Mouse (Mus musculus) heart, postnatal 0 days (tissue): ENCODE measurements around the gene Zfp747. TPM values are rescaled to one million over a fixed set of nuclear protein-coding genes. Genes with fewer than 3 reads are reported as not detected.

Experiments
- ATAC-seq: fragments of 200-750 bp; cut with Nextera tagmentation; 2 replicates; pipeline ENCODE4 v1.8.0; 2017; ENCODE audit warnings: low read depth, moderate number of reproducible peaks, moderate library complexity; ENCODE audit not compliant: insufficient read depth
- DNase-seq: peaks from one replicate; pipeline ENCODE4 v3.0.0-alpha.2; 2016; ENCODE audit warnings: low spot score
- H3K27ac ChIP-seq: fragments of 300-500 bp; sonication (generic); 2 replicates; pipeline ENCODE4 v1.5.1; 2014; ENCODE audit warnings: low read depth, mild to moderate bottlenecking
- H3K27me3 ChIP-seq: fragments of 300-500 bp; sonication (generic); 2 replicates; pipeline ENCODE4 v1.6.1; 2014; ENCODE audit warnings: low read length, mixed read lengths; ENCODE audit not compliant: control insufficient read depth, insufficient read depth
- H3K36me3 ChIP-seq: fragments of 300-500 bp; sonication (generic); replicated peaks from 2 replicates; pipeline ENCODE4 v1.6.1; 2014; ENCODE audit warnings: low read length, mixed read lengths; ENCODE audit not compliant: control insufficient read depth, insufficient read depth
- H3K4me1 ChIP-seq: fragments of 300-500 bp; sonication (generic); 2 replicates; pipeline ENCODE4 v1.6.1; 2014; ENCODE audit warnings: antibody characterized with exemption; ENCODE audit not compliant: control insufficient read depth, insufficient read depth
- H3K4me2 ChIP-seq: fragments of 300-500 bp; sonication (generic); 2 replicates; pipeline ENCODE4 v1.6.1; 2014; ENCODE audit warnings: low read depth, mild to moderate bottlenecking, low read length, moderate library complexity
- H3K4me3 ChIP-seq: fragments of 300-500 bp; sonication (generic); 2 replicates; pipeline ENCODE4 v1.5.1; 2014; ENCODE audit warnings: low read depth, low read length
- H3K9ac ChIP-seq: fragments of 300-500 bp; sonication (generic); replicated peaks from 2 replicates; pipeline ENCODE4 v1.6.1; 2014; ENCODE audit warnings: low read depth, low read length, mixed read lengths
- H3K9me3 ChIP-seq: fragments of 300-500 bp; sonication (generic); replicated peaks from 2 replicates; pipeline ENCODE4 v1.6.1; 2016; ENCODE audit warnings: low read length; ENCODE audit not compliant: control insufficient read depth
- CTCF ChIP-seq: IDR thresholded peaks from 2 replicates; pipeline ENCODE4 v1.5.1; 2016; ENCODE audit warnings: antibody characterized with exemption, control low read depth, low read depth
- EP300 ChIP-seq: IDR thresholded peaks from 2 replicates; pipeline ENCODE4 v1.6.1; 2016; ENCODE audit warnings: antibody characterized with exemption, low read depth
- WGBS: fragments of 180-500 bp; shearing (Covaris S2); extraction: QIAGEN DNeasy Blood & Tissue Kit; methylation state at CpG from one replicate; pipeline ENCODE4 v1.1.7; 2014; 5-methylcytosine and 5-hydroxymethylcytosine counted together
- polyA plus RNA-seq: library from polyadenylated mRNA; unstranded; fragments of >200 nt; fragmentation: Nextera tagmentation; extraction: Ambion mirVana; gene quantifications from 2 replicates; pipeline ENCODE4 v1.2.1, GENCODE M21; 2015
- total RNA-seq: library from RNA; depleted of rRNA; stranded (reverse); fragments of >200 nt; gene quantifications from 2 replicates; pipeline ENCODE4 v1.2.3, GENCODE M21; 2014; ENCODE audit warnings: low replicate concordance; rRNA removed

The Zfp747 gene
- total and polyA plus RNA-seq, 2 experiments from 2014 or later, result 3.0 to 5.8 TPM

- TF ChIP-seq CTCF, result no peak
- no peak for TF ChIP-seq EP300
- Histone ChIP-seq H3K4me3 (no peak overlapping the region), H3K4me2 (no peak overlapping the region), H3K27ac (no peak overlapping the region), H3K9me3 (no peaks in the 10 kb centered on the region), H3K4me1 (no peaks in the 10 kb centered on the region), H3K27me3 (no peaks in the 10 kb centered on the region), H3K9ac (no peak overlapping the region), H3K36me3 (no peaks in the 10 kb centered on the region)
- DNase-seq (no peak), ATAC-seq (no peak)
- WGBS, result 47% methylated on average over 2 of the region's 2 CpGs
Measured at GRCm38 (mm10) chr7:127326685-127327084, 49.2 kb downstream of the Zfp747 start.

GRCm38 (mm10) chr7:127325550-127325949, 50.3 kb downstream of the Zfp747 start:
- ATAC-seq, result no peak
- no peaks in the 10 kb centered on the region for H3K9me3 ChIP-seq
- WGBS, result 82% methylated on average over 8 of the region's 8 CpGs

GRCm38 (mm10) chr7:127324944-127325343, 50.9 kb downstream of the Zfp747 start:
- DNase-seq, result no peak
- no peak overlapping the region for H3K27ac ChIP-seq
- H3K4me2 ChIP-seq, result no peak overlapping the region
- H3K9me3 ChIP-seq, result no peaks in the 10 kb centered on the region
- no peaks in the 10 kb centered on the region for H3K27me3 ChIP-seq
- ATAC-seq, result no peak
- TF ChIP-seq EP300 (no peak), CTCF (no peak)
- no peak overlapping the region for H3K9ac ChIP-seq
- H3K36me3 ChIP-seq, result no peaks in the 10 kb centered on the region
- H3K4me1 ChIP-seq, result no peaks in the 10 kb centered on the region
- 75% methylated on average over 7 of the region's 7 CpGs for whole genome bisulfite sequencing
- H3K4me3 ChIP-seq, result no peak overlapping the region

More at GRCm38 (mm10) chr7:127325550-127325949, 50.3 kb downstream of the Zfp747 start:
- no peaks in the 10 kb centered on the region for H3K4me1 ChIP-seq
- H3K4me3 ChIP-seq, result no peak overlapping the region
- no peak overlapping the region for H3K9ac ChIP-seq
- no peaks in the 10 kb centered on the region for H3K27me3 ChIP-seq
- H3K27ac ChIP-seq, result no peak overlapping the region
- DNase-seq, result no peak
- H3K36me3 ChIP-seq, result no peaks in the 10 kb centered on the region
- H3K4me2 ChIP-seq, result no peak overlapping the region
- TF ChIP-seq CTCF (no peak), EP300 (no peak)

Other genes starting within 250 kb of the Zfp747 start
- gene Spn, start 238.2 kb downstream of the Zfp747 start, total RNA-seq, result 0.19 and 1.3 TPM in 2 replicates
- gene Spn, start 238.2 kb downstream of the Zfp747 start, polyA plus RNA-seq, result 0.10 and 0.18 TPM in 2 replicates
- 39.3 and 39.9 TPM in 2 replicates for gene Cd2bp2, start 180.0 kb downstream of the Zfp747 start, total RNA-seq
- 26.9 and 27.2 TPM in 2 replicates for gene Cd2bp2, start 180.0 kb downstream of the Zfp747 start, polyA plus RNA-seq
- gene Tbc1d10b, start 167.6 kb downstream of the Zfp747 start, total RNA-seq, result 30.2 and 45.3 TPM in 2 replicates
- gene Tbc1d10b, start 167.6 kb downstream of the Zfp747 start, polyA plus RNA-seq, result 9.6 and 10.8 TPM in 2 replicates
- 22.1 TPM in 1 of 2 replicates, not detected in the other for gene Mylpf, start 167.2 kb downstream of the Zfp747 start, total RNA-seq
- gene Mylpf, start 167.2 kb downstream of the Zfp747 start, polyA plus RNA-seq, result 3.2 and 5.4 TPM in 2 replicates
- gene Zfp553, start 143.0 kb downstream of the Zfp747 start, total RNA-seq, result 11.8 and 18.5 TPM in 2 replicates
- 10.9 and 11.2 TPM in 2 replicates for gene Zfp553, start 143.0 kb downstream of the Zfp747 start, polyA plus RNA-seq
- gene Sept1, start 142.9 kb downstream of the Zfp747 start, total RNA-seq, result 2.3 and 8.6 TPM in 2 replicates
- 18.7 and 19.4 TPM in 2 replicates for gene Sept1, start 142.9 kb downstream of the Zfp747 start, polyA plus RNA-seq
- gene Zfp771, start 131.8 kb downstream of the Zfp747 start, total RNA-seq, result 38.5 and 43.6 TPM in 2 replicates
- 23.3 and 26.4 TPM in 2 replicates for gene Zfp771, start 131.8 kb downstream of the Zfp747 start, polyA plus RNA-seq
- 152 and 165 TPM in 2 replicates for gene Dctpp1, start 115.3 kb downstream of the Zfp747 start, total RNA-seq
- gene Dctpp1, start 115.3 kb downstream of the Zfp747 start, polyA plus RNA-seq, result 94.2 and 97.1 TPM in 2 replicates
- 76.5 and 78.0 TPM in 2 replicates for gene Sephs2, start 102.0 kb downstream of the Zfp747 start, total RNA-seq
- 51.8 and 55.7 TPM in 2 replicates for gene Sephs2, start 102.0 kb downstream of the Zfp747 start, polyA plus RNA-seq
- gene Itgal, start 79.8 kb downstream of the Zfp747 start, total RNA-seq, result 1.7 and 4.0 TPM in 2 replicates
- gene Itgal, start 79.8 kb downstream of the Zfp747 start, polyA plus RNA-seq, result 0.96 and 1.1 TPM in 2 replicates
- 46.8 and 54.3 TPM in 2 replicates for gene Zfp768, start 30.5 kb downstream of the Zfp747 start, total RNA-seq
- gene Zfp768, start 30.5 kb downstream of the Zfp747 start, polyA plus RNA-seq, result 18.4 and 22.0 TPM in 2 replicates
- gene 9130019O22Rik, start 11.1 kb upstream of the Zfp747 start, total RNA-seq, result 2.4 and 3.2 TPM in 2 replicates
- 2.8 TPM in 2 replicates for gene 9130019O22Rik, start 11.1 kb upstream of the Zfp747 start, polyA plus RNA-seq
- 12.1 and 24.7 TPM in 2 replicates for gene E430018J23Rik, start 17.6 kb upstream of the Zfp747 start, total RNA-seq
- gene E430018J23Rik, start 17.6 kb upstream of the Zfp747 start, polyA plus RNA-seq, result 3.3 and 3.7 TPM in 2 replicates
- gene Zfp764, start 30.8 kb upstream of the Zfp747 start, total RNA-seq, result 6.4 and 11.3 TPM in 2 replicates
- 3.2 and 3.3 TPM in 2 replicates for gene Zfp764, start 30.8 kb upstream of the Zfp747 start, polyA plus RNA-seq
- 8.1 and 15.5 TPM in 2 replicates for gene Zfp688, start 46.0 kb upstream of the Zfp747 start, total RNA-seq
- gene Zfp688, start 46.0 kb upstream of the Zfp747 start, polyA plus RNA-seq, result 11.3 and 13.4 TPM in 2 replicates
- gene Zfp689, start 73.1 kb upstream of the Zfp747 start, total RNA-seq, result 1.9 and 3.0 TPM in 2 replicates
- 2.4 and 2.6 TPM in 2 replicates for gene Zfp689, start 73.1 kb upstream of the Zfp747 start, polyA plus RNA-seq
- gene Prr14, start 83.6 kb upstream of the Zfp747 start, total RNA-seq, result 33.7 and 35.4 TPM in 2 replicates
- 22.3 and 24.7 TPM in 2 replicates for gene Prr14, start 83.6 kb upstream of the Zfp747 start, polyA plus RNA-seq
- 19.1 and 31.1 TPM in 2 replicates for gene Fbrs, start 103.1 kb upstream of the Zfp747 start, total RNA-seq
- gene Fbrs, start 103.1 kb upstream of the Zfp747 start, polyA plus RNA-seq, result 5.4 and 5.9 TPM in 2 replicates
- 21.8 and 29.3 TPM in 2 replicates for gene Srcap, start 135.9 kb upstream of the Zfp747 start, total RNA-seq
- gene Srcap, start 135.9 kb upstream of the Zfp747 start, polyA plus RNA-seq, result 15.0 and 16.1 TPM in 2 replicates
- 12.5 and 17.4 TPM in 2 replicates for gene Gm42715, start 143.5 kb upstream of the Zfp747 start, total RNA-seq
- 4.8 and 5.0 TPM in 2 replicates for gene Gm42715, start 143.5 kb upstream of the Zfp747 start, polyA plus RNA-seq
- gene Tmem265, start 185.3 kb upstream of the Zfp747 start, total RNA-seq, result not detected in 2 replicates
- 2.6 and 3.3 TPM in 2 replicates for gene Tmem265, start 185.3 kb upstream of the Zfp747 start, polyA plus RNA-seq
- 27.3 and 44.1 TPM in 2 replicates for gene Phkg2, start 197.3 kb upstream of the Zfp747 start, total RNA-seq
- gene Phkg2, start 197.3 kb upstream of the Zfp747 start, polyA plus RNA-seq, result 22.2 and 23.1 TPM in 2 replicates
- 9.9 and 15.0 TPM in 2 replicates for gene Ccdc189, start 212.5 kb upstream of the Zfp747 start, total RNA-seq
- 16.0 and 17.6 TPM in 2 replicates for gene Ccdc189, start 212.5 kb upstream of the Zfp747 start, polyA plus RNA-seq
- gene Rnf40, start 212.7 kb upstream of the Zfp747 start, total RNA-seq, result 20.7 and 26.6 TPM in 2 replicates
- 21.3 and 23.1 TPM in 2 replicates for gene Rnf40, start 212.7 kb upstream of the Zfp747 start, polyA plus RNA-seq
- gene Zfp629, start 239.7 kb upstream of the Zfp747 start, total RNA-seq, result 16.8 and 22.0 TPM in 2 replicates
- gene Zfp629, start 239.7 kb upstream of the Zfp747 start, polyA plus RNA-seq, result 6.9 and 11.3 TPM in 2 replicates